In the genomic region with DNA sequence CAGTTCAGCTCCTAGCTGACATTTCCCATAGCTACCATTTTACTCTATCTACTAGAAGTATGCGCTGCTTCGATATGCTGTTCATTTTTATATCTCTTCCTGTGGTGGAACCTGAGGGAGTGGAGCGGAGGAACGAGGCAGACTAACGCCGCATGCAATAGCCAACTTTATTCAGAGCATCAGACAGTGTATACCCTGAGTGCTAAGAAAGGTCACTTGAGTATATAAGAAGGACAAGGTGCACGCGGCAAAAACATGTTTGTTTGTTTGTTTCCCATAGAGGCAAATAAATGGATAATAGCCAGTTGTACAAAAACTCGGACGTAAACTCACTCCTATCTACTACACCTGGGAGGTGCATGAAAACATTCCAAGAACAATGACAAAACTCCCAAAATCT, we compare ENCODE assay signal across 8 mouse cellular contexts. TPM values are rescaled to one million over a fixed set of nuclear protein-coding genes. Genes with fewer than 3 reads are reported as not detected.
DNase-seq lines count a peak whose midpoint lies in the region; ATAC-seq and TF ChIP-seq lines count a peak whose summit lies in the region.

No protein-coding gene starts in this region.

- no peak for ATAC-seq in limb, embryonic 15.5 days (ENCODE audit: insufficient number of reproducible peaks, low FRiP score, low TSS enrichment, low read depth)
- ATAC-seq in stomach, postnatal 0 days (ENCODE audit: low FRiP score, low TSS enrichment): no peak

- no peak overlapping the region; the same call in 1 of the 2 replicates for H3K27ac ChIP-seq in testis, adult 2 months (ENCODE audit: control insufficient read depth, insufficient read depth, low read depth, low read length)
- H3K27ac ChIP-seq in limb, embryonic 15.5 days: peak overlapping the region; percentile 98
- peak overlapping the region; percentile 98 for H3K27ac ChIP-seq in stomach, postnatal 0 days (replicated peaks)

- 81% methylated on average over 10 of the region's 10 CpGs for WGBS in limb, embryonic 15.5 days
- WGBS in stomach, postnatal 0 days: 75% methylated on average over 10 of the region's 10 CpGs
- WGBS in lung, adult 2 months: 77% methylated on average over 10 of the region's 10 CpGs

- H3K9me3 ChIP-seq in limb, embryonic 15.5 days: no peaks in the 10 kb centered on the region
- no peaks in the 10 kb centered on the region for H3K9me3 ChIP-seq in stomach, postnatal 0 days (ENCODE audit: control insufficient read depth, low read length)

- TF ChIP-seq POLR2A in testis, adult 2 months (IDR thresholded peaks at IDR 0.05; ENCODE audit: control insufficient read depth, low read depth, low read length): no peak
- TF ChIP-seq POLR2A in lung, adult 2 months (IDR thresholded peaks at IDR 0.05; ENCODE audit: borderline replicate concordance, extremely low read depth, low read depth, low read length): no peak

- peaks cover 2% of the 10 kb centered on the region; the same call in 1 of the 2 replicates for H3K4me1 ChIP-seq in testis, adult 2 months (ENCODE audit: control insufficient read depth, insufficient read depth, low read length)
- H3K4me1 ChIP-seq in limb, embryonic 15.5 days: peaks cover 5% of the 10 kb centered on the region; the same call in 1 of the 2 replicates
- no peaks in the 10 kb centered on the region for H3K4me1 ChIP-seq in stomach, postnatal 0 days (replicated peaks; ENCODE audit: control insufficient read depth, insufficient read depth)
- H3K4me1 ChIP-seq in lung, adult 2 months (ENCODE audit: control insufficient read depth, insufficient read depth, low read length): no peaks in the 10 kb centered on the region

- H3K4me3 ChIP-seq in testis, adult 2 months (ENCODE audit: control insufficient read depth, low read depth, low read length): peak overlapping the region; percentile 93; the same call in 1 of the 2 replicates
- H3K4me3 ChIP-seq in limb, embryonic 15.5 days: peak overlapping the region; percentile 81
- H3K4me3 ChIP-seq in stomach, postnatal 0 days (ENCODE audit: low read depth, low read length): peak overlapping the region; percentile 63
- H3K4me3 ChIP-seq in lung, adult 2 months (replicated peaks; ENCODE audit: extremely low read depth, low read depth, low read length): no peak overlapping the region

- no peaks in the 10 kb centered on the region for H3K27me3 ChIP-seq in testis, adult 2 months (ENCODE audit: control insufficient read depth, insufficient read depth, low read length)
- H3K27me3 ChIP-seq in limb, embryonic 15.5 days: no peaks in the 10 kb centered on the region
- H3K27me3 ChIP-seq in stomach, postnatal 0 days (ENCODE audit: control insufficient read depth, insufficient read depth, low read length): no peaks in the 10 kb centered on the region

- peak; percentile 40 for DNase-seq in cerebellum, adult 9-10 months
- no peak for DNase-seq in cerebellum, postnatal 4 days (ENCODE audit: low spot score in 2 of 2)
- no peak for DNase-seq in testis, postnatal 14 days (ENCODE audit: low spot score)
- DNase-seq in stomach, postnatal 0 days (ENCODE audit: low spot score): no peak
- DNase-seq in embryo, embryonic 10.5 days (ENCODE audit: low spot score): no peak
- DNase-seq in lung, adult 2 months: no peak

- peak overlapping the region; percentile 89; the same call in 1 of the 2 replicates for H3K9ac ChIP-seq in limb, embryonic 15.5 days
- peak overlapping the region; percentile 55 for H3K9ac ChIP-seq in stomach, postnatal 0 days (ENCODE audit: low read length)

- no peak for TF ChIP-seq CTCF in testis, adult 2 months (IDR thresholded peaks at IDR 0.05; ENCODE audit: control insufficient read depth, insufficient read depth, insufficient replicate concordance, low read depth, low read length)
- TF ChIP-seq CTCF in stomach, postnatal 0 days (IDR thresholded peaks at IDR 0.05; ENCODE audit: low read depth): no peak
- no peak for TF ChIP-seq CTCF in lung, adult 2 months (IDR thresholded peaks at IDR 0.05; ENCODE audit: insufficient read depth, low read length)

- TF ChIP-seq EP300 in stomach, postnatal 0 days (optimal IDR thresholded peaks at IDR 0.05): no peak

- no peaks in the 10 kb centered on the region for H3K36me3 ChIP-seq in testis, adult 2 months (ENCODE audit: control insufficient read depth, insufficient read depth, low read length)
- H3K36me3 ChIP-seq in limb, embryonic 15.5 days: no peaks in the 10 kb centered on the region
- H3K36me3 ChIP-seq in stomach, postnatal 0 days (ENCODE audit: control insufficient read depth, insufficient read depth, low read length): no peaks in the 10 kb centered on the region

- H3K4me2 ChIP-seq in limb, embryonic 15.5 days: peak overlapping the region; percentile 63
- H3K4me2 ChIP-seq in stomach, postnatal 0 days (replicated peaks; ENCODE audit: low read depth): peak overlapping the region; percentile 54

RNA-seq across cellular contexts. Expression of a gene that starts 0.8 kb away (rescaled TPM):
- 10.0 and 11.2 TPM in 2 replicates for polyA plus RNA-seq in testis, adult 2 months (2012; rRNA removed)
- polyA plus RNA-seq in limb, embryonic 15.5 days (2015; fragmentation: Nextera tagmentation; extraction: Ambion mirVana): 12.1 and 13.1 TPM in 2 replicates
- polyA plus RNA-seq in stomach, postnatal 0 days (2015; fragmentation: Nextera tagmentation; extraction: Ambion mirVana): 7.1 and 8.8 TPM in 2 replicates
- polyA plus RNA-seq in lung, adult 2 months (2012; rRNA removed): 1.8 and 2.6 TPM in 2 replicates

RNA-seq across cellular contexts. Expression of a gene that starts 18.4 kb away (rescaled TPM):
- 0.07 and 0.10 TPM in 2 replicates for polyA plus RNA-seq in testis, adult 2 months (2012; rRNA removed)
- polyA plus RNA-seq in limb, embryonic 15.5 days (2015; fragmentation: Nextera tagmentation; extraction: Ambion mirVana): 1.7 and 2.1 TPM in 2 replicates
- 2.9 and 3.0 TPM in 2 replicates for polyA plus RNA-seq in stomach, postnatal 0 days (2015; fragmentation: Nextera tagmentation; extraction: Ambion mirVana)
- polyA plus RNA-seq in lung, adult 2 months (2012; rRNA removed): 0.08 and 0.91 TPM in 2 replicates
